Mouse (Mus musculus) lung, embryonic 14.5 days (tissue): ENCODE measurements around the gene Gp1ba. TPM values are rescaled to one million over a fixed set of nuclear protein-coding genes. Genes with fewer than 3 reads are reported as not detected.

Experiments used
- ATAC-seq: fragments of 200-750 bp; cut with Nextera tagmentation; 2 replicates; pipeline ENCODE4 v1.8.0; 2017; ENCODE audit warnings: mild to moderate bottlenecking, moderate TSS enrichment, moderate library complexity; ENCODE audit not compliant: insufficient read depth
- DNase-seq: peaks from one replicate; pipeline ENCODE4 v3.0.0-alpha.2; 2015
- H3K27ac ChIP-seq: fragments of 300-500 bp; sonication (generic); 2 replicates; pipeline ENCODE4 v1.5.1; 2014; ENCODE audit warnings: low read depth, mild to moderate bottlenecking, moderate library complexity
- H3K27me3 ChIP-seq: fragments of 300-500 bp; sonication (generic); 2 replicates; pipeline ENCODE4 v1.6.1; 2014; ENCODE audit warnings: low read length, control low read depth; ENCODE audit not compliant: insufficient read depth
- H3K36me3 ChIP-seq: fragments of 300-500 bp; sonication (generic); 2 replicates; pipeline ENCODE4 v1.6.1; 2014; ENCODE audit warnings: control low read depth; ENCODE audit not compliant: insufficient read depth
- H3K4me1 ChIP-seq: fragments of 300-500 bp; sonication (generic); 2 replicates; pipeline ENCODE4 v1.6.1; 2014; ENCODE audit warnings: antibody characterized with exemption, control low read depth; ENCODE audit not compliant: insufficient read depth
- H3K4me2 ChIP-seq: fragments of 300-500 bp; sonication (generic); 2 replicates; pipeline ENCODE4 v1.6.1; 2014; ENCODE audit warnings: mild to moderate bottlenecking
- H3K4me3 ChIP-seq: fragments of 300-500 bp; sonication (generic); 2 replicates; pipeline ENCODE4 v1.5.1; 2014; ENCODE audit warnings: low read depth, low read length
- H3K9ac ChIP-seq: fragments of 300-500 bp; sonication (generic); 2 replicates; pipeline ENCODE4 v1.6.1; 2014
- H3K9me3 ChIP-seq: fragments of 300-500 bp; sonication (generic); 2 replicates; pipeline ENCODE4 v1.6.1; 2016; ENCODE audit warnings: low read depth, low read length, control low read depth
- CTCF ChIP-seq: IDR thresholded peaks from 2 replicates; pipeline ENCODE4 v1.5.1; 2016; ENCODE audit warnings: antibody characterized with exemption, low read depth
- WGBS: fragments of 180-500 bp; shearing (Covaris S2); extraction: QIAGEN DNeasy Blood & Tissue Kit; methylation state at CpG from one replicate; pipeline ENCODE4 v1.1.7; 2014; 5-methylcytosine and 5-hydroxymethylcytosine counted together
- polyA plus RNA-seq: library from polyadenylated mRNA; unstranded; fragments of >200 nt; fragmentation: Nextera tagmentation; extraction: Ambion mirVana; gene quantifications from 2 replicates; pipeline ENCODE4 v1.2.1, GENCODE M21; 2014

Gene Gp1ba
- polyA plus RNA-seq, 1 experiment from 2014 or later = 1.1 TPM

GRCm38 (mm10) chr11:70679894-70680293 lies 41.0 kb downstream of the Gp1ba start:
- no peak for TF ChIP-seq CTCF
- H3K4me1 ChIP-seq = no peaks in the 10 kb centered on the region
- H3K9ac ChIP-seq = no peak overlapping the region
- H3K27ac ChIP-seq = no peak overlapping the region
- H3K4me2 ChIP-seq = no peak overlapping the region
- WGBS = 89% methylated on average over 8 of the region's 8 CpGs
- H3K27me3 ChIP-seq = no peaks in the 10 kb centered on the region
- DNase-seq = no peak
- no peak for ATAC-seq
- no peak overlapping the region for H3K4me3 ChIP-seq
- peaks cover 83% of the 10 kb centered on the region for H3K36me3 ChIP-seq
- H3K9me3 ChIP-seq = no peaks in the 10 kb centered on the region

GRCm38 (mm10) chr11:70681170-70681569 lies 42.2 kb downstream of the Gp1ba start:
- Histone ChIP-seq H3K4me3 (no peak overlapping the region), H3K4me1 (no peaks in the 10 kb centered on the region), H3K27me3 (no peaks in the 10 kb centered on the region), H3K9me3 (no peaks in the 10 kb centered on the region), H3K36me3 (peaks cover 83% of the 10 kb centered on the region), H3K27ac (no peak overlapping the region), H3K9ac (no peak overlapping the region), H3K4me2 (no peak overlapping the region)
- ATAC-seq = no peak
- DNase-seq = no peak
- TF ChIP-seq CTCF = no peak
- 65% methylated on average over 12 of the region's 12 CpGs for WGBS

- Histone ChIP-seq H3K9ac (no peak overlapping the region), H3K36me3 (peaks cover 76% of the 10 kb centered on the region), H3K27me3 (no peaks in the 10 kb centered on the region), H3K9me3 (no peaks in the 10 kb centered on the region), H3K4me2 (no peak overlapping the region), H3K27ac (peak overlapping the region; percentile 54; the same call in 1 of the 2 replicates), H3K4me3 (0 out of 2 replicates have a peak overlapping the region, but pooled peaks have one; percentile 2), H3K4me1 (no peaks in the 10 kb centered on the region)
- ATAC-seq (peak; percentile 74), DNase-seq (peak; percentile 85)
- peak; percentile 86 for TF ChIP-seq CTCF
- 28% methylated on average over 11 of the region's 11 CpGs for WGBS
These were observed 43.1 kb downstream of the Gp1ba start for GRCm38 (mm10) chr11:70681897-70682581.

GRCm38 (mm10) chr11:70683640-70684039 lies 44.7 kb downstream of the Gp1ba start:
- Histone ChIP-seq H3K4me3 (no peak overlapping the region), H3K9me3 (no peaks in the 10 kb centered on the region), H3K4me1 (no peaks in the 10 kb centered on the region), H3K4me2 (no peak overlapping the region), H3K9ac (no peak overlapping the region), H3K36me3 (peaks cover 70% of the 10 kb centered on the region), H3K27ac (no peak overlapping the region), H3K27me3 (no peaks in the 10 kb centered on the region)
- WGBS = 84% methylated on average over 5 of the region's 5 CpGs
- no peak for TF ChIP-seq CTCF
- ATAC-seq = no peak
- no peak for DNase-seq

GRCm38 (mm10) chr11:70686901-70687566 lies 48.1 kb downstream of the Gp1ba start:
- Histone ChIP-seq H3K4me2 (peak overlapping the region; percentile 80), H3K4me1 (no peaks in the 10 kb centered on the region), H3K27ac (peak overlapping the region; percentile 88), H3K27me3 (no peaks in the 10 kb centered on the region), H3K9me3 (no peaks in the 10 kb centered on the region), H3K36me3 (peaks cover 41% of the 10 kb centered on the region), H3K4me3 (peak overlapping the region; percentile 87), H3K9ac (peak overlapping the region; percentile 82)
- 2% methylated on average over 16 of the region's 16 CpGs for WGBS
- ATAC-seq (peak; percentile 65), DNase-seq (peak; percentile 45)
- no peak for TF ChIP-seq CTCF

- DNase-seq (peak; percentile 92), ATAC-seq (peak; percentile 89)
- H3K9ac ChIP-seq = peak within 1 kb of the TSS; percentile 82
- WGBS = under 1% methylated on average over 53 of the region's 55 CpGs
- peak; percentile 57 for TF ChIP-seq CTCF
- peaks cover 34% of the 10 kb centered on the region for H3K36me3 ChIP-seq
- H3K27ac ChIP-seq = peak within 1 kb of the TSS; percentile 88
- H3K4me2 ChIP-seq = peak within 1 kb of the TSS; percentile 80
- H3K4me1 ChIP-seq = no peaks in the 10 kb centered on the region
- H3K27me3 ChIP-seq = no peaks in the 10 kb centered on the region
- H3K4me3 ChIP-seq = peak within 1 kb of the TSS; percentile 87
- H3K9me3 ChIP-seq = no peaks in the 10 kb centered on the region
These were observed 48.8 kb downstream of the Gp1ba start, which contains the start of gene Camta2 for GRCm38 (mm10) chr11:70687601-70688199. TSS of gene Camta2 (minus strand) at chr11:70688105.

- 11% methylated on average over 8 of the region's 8 CpGs for WGBS
- 0 out of 2 replicates have a peak, but pooled peaks have one; percentile 20 for ATAC-seq
- Histone ChIP-seq H3K4me2 (peak overlapping the region; percentile 80), H3K9ac (peak overlapping the region; percentile 82), H3K27me3 (no peaks in the 10 kb centered on the region), H3K36me3 (peaks cover 28% of the 10 kb centered on the region), H3K4me1 (no peaks in the 10 kb centered on the region), H3K27ac (peak overlapping the region; percentile 88), H3K4me3 (peak overlapping the region; percentile 87), H3K9me3 (no peaks in the 10 kb centered on the region)
- no peak for TF ChIP-seq CTCF
- peak; percentile 28 for DNase-seq
These were observed 49.5 kb downstream of the Gp1ba start for GRCm38 (mm10) chr11:70688372-70688771.
